Mouse (Mus musculus): ENCODE results near the gene Ap1g2. TPM values are rescaled to one million over a fixed set of nuclear protein-coding genes. Genes with fewer than 3 reads are reported as not detected.

Gene Ap1g2
- polyA plus RNA-seq, 1 experiment = 14.7 TPM

DNA sequence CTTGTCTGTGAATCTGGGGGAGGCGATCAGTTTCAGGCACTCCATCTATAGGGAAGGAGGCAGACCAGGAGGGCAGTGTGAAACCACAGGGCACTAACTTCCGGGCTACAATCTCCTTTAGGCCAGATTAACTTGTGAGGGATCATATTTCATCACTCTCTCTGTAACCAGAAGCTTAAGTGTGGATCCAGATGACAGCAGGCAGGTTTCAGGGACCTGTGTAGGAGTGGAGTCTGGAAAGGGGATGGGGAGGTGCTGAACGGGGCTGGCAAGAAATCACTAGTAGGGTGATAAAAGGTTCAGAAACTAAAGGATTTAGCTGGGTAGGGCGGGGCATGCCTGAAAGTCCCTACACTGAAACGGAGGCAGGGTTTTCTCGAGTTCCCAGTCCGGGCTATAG, 1.0 kb downstream of the Ap1g2 start:
- peak overlapping the region; percentile 31; the same call in 1 of the 2 replicates for H3K4me3 ChIP-seq (ENCODE audit: insufficient read depth, low read length)
- H3K4me1 ChIP-seq (ENCODE audit: control insufficient read depth, insufficient read depth, low read length) = peaks cover 5% of the 10 kb centered on the region
- H3K27ac ChIP-seq (ENCODE audit: insufficient read depth, low read length) = no peak overlapping the region; the same call in 1 of the 2 replicates
- TF ChIP-seq CTCF (IDR thresholded peaks at IDR 0.05; ENCODE audit: extremely low read depth, insufficient read depth, low read length) = no peak
- TF ChIP-seq POLR2A (IDR thresholded peaks at IDR 0.05; ENCODE audit: extremely low read depth, insufficient read depth, low read length) = peak; percentile 3; the same call in 1 of the 2 replicates

DNA sequence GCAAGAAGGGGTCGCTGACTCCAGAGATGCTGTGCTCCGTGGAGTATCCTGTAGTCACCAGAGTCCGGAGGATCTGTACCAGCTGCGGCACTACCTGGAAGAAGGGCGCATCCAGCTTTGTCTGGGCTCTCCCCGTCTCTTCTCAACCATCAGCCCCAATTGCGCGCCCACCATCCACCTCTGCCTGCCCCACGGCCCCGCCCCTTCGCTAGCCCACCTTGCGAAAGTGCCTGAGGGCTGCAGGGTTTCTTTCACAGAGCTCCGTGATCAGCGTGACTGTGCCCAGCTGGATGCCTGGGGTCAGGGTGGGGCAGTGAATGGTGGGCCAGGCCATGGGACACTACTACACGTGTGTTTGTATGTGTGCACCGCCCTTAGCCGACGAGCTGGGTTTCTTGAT, 2.0 kb downstream of the Ap1g2 start:
- no peak for TF ChIP-seq CTCF (IDR thresholded peaks at IDR 0.05; ENCODE audit: extremely low read depth, insufficient read depth, low read length)
- no peak overlapping the region for H3K4me3 ChIP-seq (ENCODE audit: insufficient read depth, low read length)

DNA sequence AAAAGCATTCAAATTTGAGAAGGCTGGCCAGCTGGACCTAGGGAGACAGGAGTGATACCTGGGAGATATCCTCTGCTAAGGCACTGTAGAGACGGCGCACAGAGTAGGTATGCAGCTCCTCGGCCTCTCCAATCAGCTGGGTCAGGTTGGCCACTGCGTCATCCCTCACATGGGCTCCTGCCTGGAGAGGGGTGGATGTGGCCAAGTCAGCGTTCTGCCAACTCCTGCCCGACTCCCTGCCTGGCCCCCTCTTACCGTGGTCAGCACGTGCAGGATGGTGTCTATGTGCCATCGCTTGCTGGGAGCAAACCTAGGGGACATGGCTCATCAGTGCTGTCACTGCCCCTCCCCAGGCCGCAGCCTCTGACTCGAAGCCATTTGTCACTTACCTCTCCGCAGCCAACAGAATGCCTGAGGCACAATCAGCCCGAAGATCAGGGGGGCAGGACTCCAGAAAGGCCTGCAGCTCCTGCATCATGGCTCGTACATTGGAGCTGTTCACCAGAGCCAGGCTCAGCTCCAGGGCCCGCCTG, 4.1 kb downstream of the Ap1g2 start:
- Histone ChIP-seq H3K4me1 (ENCODE audit: control insufficient read depth, insufficient read depth, low read length) (no peaks in the 10 kb centered on the region; the same call in 1 of the 2 replicates), H3K27ac (ENCODE audit: insufficient read depth, low read length) (no peak overlapping the region), H3K4me3 (ENCODE audit: insufficient read depth, low read length) (no peak overlapping the region)
- TF ChIP-seq CTCF (IDR thresholded peaks at IDR 0.05; ENCODE audit: extremely low read depth, insufficient read depth, low read length) (no peak), POLR2A (IDR thresholded peaks at IDR 0.05; ENCODE audit: extremely low read depth, insufficient read depth, low read length) (no peak)

More for the DNA sequence above, 2.0 kb downstream of the Ap1g2 start:
- H3K27ac ChIP-seq (ENCODE audit: insufficient read depth, low read length) = no peak overlapping the region
- peaks cover 3% of the 10 kb centered on the region for H3K4me1 ChIP-seq (ENCODE audit: control insufficient read depth, insufficient read depth, low read length)

DNA sequence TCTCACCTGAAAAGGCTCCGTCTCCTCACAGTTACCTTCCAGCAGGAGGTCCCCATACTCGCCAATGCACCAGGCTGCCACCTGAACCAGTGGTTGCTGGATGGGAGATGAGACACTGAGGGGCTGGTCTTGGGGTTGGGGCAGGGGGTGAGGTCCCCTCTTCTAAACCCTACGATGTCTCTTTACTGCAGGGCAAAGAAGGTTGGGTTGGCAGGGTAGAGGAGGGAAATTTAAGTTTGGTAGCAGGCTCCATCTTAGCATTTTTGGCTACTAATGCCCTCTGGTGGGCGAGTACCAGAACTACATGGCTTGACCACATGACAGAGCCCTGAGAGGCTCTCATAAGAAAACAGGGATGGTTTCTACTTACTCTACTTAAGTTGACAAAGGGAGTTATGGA, 4.8 kb downstream of the Ap1g2 start:
- H3K27ac ChIP-seq (ENCODE audit: insufficient read depth, low read length) = no peak overlapping the region

DNA sequence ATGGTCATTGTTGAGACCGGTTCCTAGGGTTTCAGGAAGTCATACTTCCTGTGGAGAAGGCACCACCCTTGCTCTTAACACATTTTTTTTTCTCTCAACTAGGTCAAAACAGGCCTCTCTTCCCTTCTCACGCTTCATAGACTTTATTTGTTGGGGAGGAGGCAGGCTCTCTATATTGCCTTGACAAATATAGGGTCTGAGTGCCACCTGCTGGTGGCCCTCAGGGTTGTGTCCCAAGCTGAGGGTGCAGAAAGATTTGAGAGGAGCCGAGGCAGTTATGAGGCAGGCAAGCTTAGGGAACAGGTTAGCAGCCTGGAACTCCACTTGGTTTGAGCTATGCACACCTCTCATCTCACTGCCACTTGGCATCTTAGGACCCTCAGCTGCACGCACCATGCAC, 8.3 kb downstream of the Ap1g2 start:
- Histone ChIP-seq H3K27ac (ENCODE audit: insufficient read depth, low read length) (no peak overlapping the region), H3K4me3 (ENCODE audit: insufficient read depth, low read length) (no peak overlapping the region), H3K4me1 (ENCODE audit: control insufficient read depth, insufficient read depth, low read length) (peaks cover 6% of the 10 kb centered on the region)
- TF ChIP-seq CTCF (IDR thresholded peaks at IDR 0.05; ENCODE audit: extremely low read depth, insufficient read depth, low read length) = peak; percentile 62
- no peak for TF ChIP-seq POLR2A (IDR thresholded peaks at IDR 0.05; ENCODE audit: extremely low read depth, insufficient read depth, low read length)

More for the DNA sequence above, 4.8 kb downstream of the Ap1g2 start:
- Histone ChIP-seq H3K4me1 (ENCODE audit: control insufficient read depth, insufficient read depth, low read length) (peaks cover 1% of the 10 kb centered on the region; the same call in 1 of the 2 replicates), H3K4me3 (ENCODE audit: insufficient read depth, low read length) (no peak overlapping the region)
- TF ChIP-seq POLR2A (IDR thresholded peaks at IDR 0.05; ENCODE audit: extremely low read depth, insufficient read depth, low read length) (no peak), CTCF (IDR thresholded peaks at IDR 0.05; ENCODE audit: extremely low read depth, insufficient read depth, low read length) (peak; percentile 83)

DNA sequence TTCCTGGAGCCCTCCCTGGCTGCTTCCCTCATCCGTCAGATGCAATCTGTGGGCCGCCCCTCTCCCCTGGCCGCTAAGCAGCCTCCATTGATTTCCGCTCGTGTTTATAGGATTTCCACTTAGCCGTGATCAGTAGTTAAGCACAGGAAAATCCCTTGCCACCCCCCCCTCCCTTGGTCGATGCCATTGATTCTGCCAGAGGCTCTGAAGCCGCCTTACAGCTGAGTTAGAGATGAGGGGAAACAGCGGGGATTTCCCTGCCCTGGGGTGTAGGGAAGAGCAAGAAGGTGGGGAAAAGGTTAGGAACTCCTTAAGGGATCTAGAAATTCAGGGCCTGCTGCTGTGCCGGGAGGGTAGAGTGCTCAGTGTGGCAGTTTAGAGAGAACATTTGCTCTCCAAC, 8.7 kb downstream of the Ap1g2 start:
- H3K27ac ChIP-seq (ENCODE audit: insufficient read depth, low read length) = no peak overlapping the region
- TF ChIP-seq CTCF (IDR thresholded peaks at IDR 0.05; ENCODE audit: extremely low read depth, insufficient read depth, low read length) = no peak
- peaks cover 6% of the 10 kb centered on the region for H3K4me1 ChIP-seq (ENCODE audit: control insufficient read depth, insufficient read depth, low read length)
- H3K4me3 ChIP-seq (ENCODE audit: insufficient read depth, low read length) = no peak overlapping the region

DNA sequence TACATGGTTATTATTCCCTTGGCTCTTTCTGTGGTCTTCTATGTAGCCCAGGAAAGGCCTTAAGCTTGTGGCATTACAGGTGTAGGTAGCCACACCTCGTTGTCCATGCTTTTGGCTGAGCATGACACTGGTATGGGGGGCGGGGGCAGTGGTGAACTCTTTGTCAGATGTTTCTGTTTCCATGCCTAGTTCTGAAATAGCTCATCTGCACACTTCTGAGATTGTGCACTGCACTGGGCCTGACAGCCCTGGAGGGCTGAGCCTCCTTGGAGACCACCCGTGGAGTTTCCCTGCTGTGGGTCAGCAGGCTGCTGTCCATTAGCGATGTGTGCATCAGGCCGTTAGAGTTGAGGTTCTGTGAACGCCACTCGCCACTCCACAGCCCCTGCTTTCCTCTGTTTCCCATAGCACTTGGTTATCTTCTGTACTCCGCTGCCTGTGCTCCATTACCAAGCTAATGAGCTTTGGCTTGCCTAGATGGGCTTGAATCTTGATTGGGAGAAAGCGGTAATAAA, 9.8 kb downstream of the Ap1g2 start:
- TF ChIP-seq CTCF (IDR thresholded peaks at IDR 0.05; ENCODE audit: extremely low read depth, insufficient read depth, low read length) = no peak
- no peak for TF ChIP-seq POLR2A (IDR thresholded peaks at IDR 0.05; ENCODE audit: extremely low read depth, insufficient read depth, low read length)
- H3K4me3 ChIP-seq (ENCODE audit: insufficient read depth, low read length) = no peak overlapping the region
- H3K27ac ChIP-seq (ENCODE audit: insufficient read depth, low read length) = no peak overlapping the region
- H3K4me1 ChIP-seq (ENCODE audit: control insufficient read depth, insufficient read depth, low read length) = peaks cover 6% of the 10 kb centered on the region

DNA sequence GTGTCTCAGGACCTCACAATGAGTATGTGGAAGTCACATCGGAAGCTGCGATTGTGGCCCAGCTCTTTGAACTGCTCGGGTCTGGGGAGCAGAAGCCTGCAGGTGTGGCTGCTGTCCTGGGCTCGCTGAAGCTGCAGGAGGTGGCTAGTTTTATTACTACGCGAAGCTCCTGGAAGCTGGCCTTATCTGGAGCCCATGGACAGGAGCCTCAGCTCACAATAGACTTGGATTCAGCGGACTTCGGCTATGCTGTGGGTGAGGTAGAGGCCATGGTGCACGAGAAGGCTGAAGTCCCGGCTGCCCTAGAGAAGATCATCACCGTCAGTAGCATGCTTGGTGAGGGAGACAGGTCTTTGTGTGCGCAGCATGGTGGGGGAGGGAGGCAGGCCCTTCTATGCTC, 10.7 kb downstream of the Ap1g2 start:
- Histone ChIP-seq H3K27ac (ENCODE audit: insufficient read depth, low read length) (no peak overlapping the region), H3K4me1 (ENCODE audit: control insufficient read depth, insufficient read depth, low read length) (peaks cover 6% of the 10 kb centered on the region), H3K4me3 (ENCODE audit: insufficient read depth, low read length) (peak overlapping the region; percentile 82; the same call in 1 of the 2 replicates)
- TF ChIP-seq CTCF (IDR thresholded peaks at IDR 0.05; ENCODE audit: extremely low read depth, insufficient read depth, low read length) (no peak), POLR2A (IDR thresholded peaks at IDR 0.05; ENCODE audit: extremely low read depth, insufficient read depth, low read length) (no peak)

DNA sequence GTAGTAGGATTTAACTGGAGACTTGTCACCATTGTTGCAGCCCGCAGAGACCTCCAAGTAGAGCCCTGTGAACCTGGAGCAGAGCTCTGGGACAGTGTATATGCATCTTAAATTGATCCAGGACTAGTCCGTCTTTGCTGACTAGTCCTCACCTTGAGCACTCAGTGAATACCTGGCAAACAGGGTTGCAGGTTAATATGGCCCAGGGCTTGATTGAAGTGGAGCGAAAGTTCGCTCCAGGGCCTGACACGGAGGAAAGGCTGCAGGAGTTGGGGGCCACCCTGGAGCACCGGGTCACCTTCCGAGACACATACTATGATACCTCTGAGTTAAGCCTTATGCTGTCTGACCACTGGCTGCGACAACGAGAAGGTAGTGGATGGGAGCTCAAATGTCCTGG, 11.1 kb downstream of the Ap1g2 start:
- no peak for TF ChIP-seq POLR2A (IDR thresholded peaks at IDR 0.05; ENCODE audit: extremely low read depth, insufficient read depth, low read length)
- no peak for TF ChIP-seq CTCF (IDR thresholded peaks at IDR 0.05; ENCODE audit: extremely low read depth, insufficient read depth, low read length)
- H3K4me1 ChIP-seq (ENCODE audit: control insufficient read depth, insufficient read depth, low read length) = peaks cover 6% of the 10 kb centered on the region
- H3K27ac ChIP-seq (ENCODE audit: insufficient read depth, low read length) = peak overlapping the region; percentile 85; the same call in 1 of the 2 replicates
- peak overlapping the region; percentile 82 for H3K4me3 ChIP-seq (ENCODE audit: insufficient read depth, low read length)

DNA sequence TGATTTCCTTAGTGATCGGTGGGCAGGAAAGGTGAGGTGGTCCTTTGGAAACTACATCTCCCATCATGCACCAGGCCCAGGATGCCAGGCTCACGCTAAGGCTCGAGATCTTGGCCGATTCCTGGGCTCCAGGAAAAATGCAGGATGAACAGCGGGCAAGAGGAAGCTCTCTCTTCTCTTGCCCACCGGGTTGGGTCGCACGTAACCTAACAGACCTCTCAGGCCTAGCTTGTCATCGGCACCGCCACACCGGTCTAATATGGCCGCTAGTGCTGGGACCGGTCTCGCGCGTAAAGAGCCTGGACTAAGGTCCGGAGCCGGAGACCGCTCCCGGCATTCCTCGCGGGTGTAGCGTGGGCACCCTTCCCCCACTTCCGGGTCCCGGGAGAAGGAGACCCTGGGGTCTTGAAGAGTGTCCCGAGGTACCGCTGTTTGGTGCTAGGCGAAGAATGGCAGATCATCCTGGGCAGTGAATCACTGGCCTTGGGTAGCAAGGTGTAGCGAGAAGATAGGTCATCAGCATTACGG, 11.6 kb downstream of the Ap1g2 start, which contains the start of gene Thtpa:
Gene Thtpa (plus strand): TSS at position 81 of the 528 bp plus-strand sequence.
- Histone ChIP-seq H3K4me3 (ENCODE audit: insufficient read depth, low read length) (peak within 1 kb of the TSS; percentile 82), H3K4me1 (ENCODE audit: control insufficient read depth, insufficient read depth, low read length) (peaks cover 6% of the 10 kb centered on the region), H3K27ac (ENCODE audit: insufficient read depth, low read length) (peak within 1 kb of the TSS; percentile 85)
- peak; percentile 65; the same call in 1 of the 2 replicates for TF ChIP-seq POLR2A (IDR thresholded peaks at IDR 0.05; ENCODE audit: extremely low read depth, insufficient read depth, low read length)
- no peak for TF ChIP-seq CTCF (IDR thresholded peaks at IDR 0.05; ENCODE audit: extremely low read depth, insufficient read depth, low read length)
